Mouse (Mus musculus): ENCODE results near the gene Gm21974.
"Not testable (repeated sequence)": the region's sequence is repeated elsewhere in the genome, so short reads cannot be mapped to it uniquely, and the experiment has no call there.

Gm21974 gene

DNA sequence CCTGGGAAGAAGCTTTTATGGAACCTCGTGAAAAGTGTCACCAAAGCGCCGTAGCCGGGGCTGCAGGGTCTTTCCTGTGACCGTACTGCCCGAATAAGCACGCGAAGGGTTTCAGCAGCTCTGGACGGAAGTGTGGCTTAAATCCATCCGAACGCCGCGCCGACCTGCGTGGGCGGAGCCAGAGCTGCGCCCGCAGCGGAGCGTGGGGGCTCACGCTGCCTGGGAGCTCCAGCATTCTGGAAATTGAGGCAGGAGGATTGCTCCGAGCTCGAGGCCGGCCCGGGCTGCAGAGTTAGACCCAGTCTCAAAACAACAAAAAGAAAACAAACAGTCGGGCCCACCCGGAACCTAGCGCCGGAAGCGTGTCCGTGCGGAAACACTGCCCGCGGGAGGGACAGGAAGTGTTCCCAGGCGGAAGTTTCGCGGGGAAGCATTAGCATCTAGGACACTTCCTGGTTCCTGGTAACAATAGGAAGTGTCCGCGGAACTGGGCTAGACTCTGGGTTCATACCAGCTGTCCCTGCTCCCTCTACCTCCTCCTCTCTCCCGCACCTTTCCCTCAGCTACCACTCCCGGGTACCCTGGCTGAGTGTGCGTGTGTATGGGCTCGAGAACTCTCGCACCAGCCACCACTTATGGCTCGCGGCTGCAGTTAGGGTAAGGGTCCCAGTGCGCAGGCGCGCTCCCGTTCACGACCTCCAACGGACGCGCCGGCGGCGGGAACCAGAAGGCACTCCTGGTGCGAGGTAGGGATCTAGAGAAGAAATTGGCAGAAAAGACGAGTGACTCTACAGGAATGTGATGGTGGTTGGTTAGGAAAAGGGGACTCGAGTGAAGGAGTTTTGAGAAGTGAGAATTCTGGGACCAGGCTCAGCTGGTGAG, 18.5 kb downstream of the Gm21974 start, which contains the start of gene Zfp668:
Gene Zfp668 (minus strand): TSS at position 362 of the 882 bp plus-strand sequence.
- peak; percentile 89 for DNase-seq (ENCODE audit: low spot score)

DNA sequence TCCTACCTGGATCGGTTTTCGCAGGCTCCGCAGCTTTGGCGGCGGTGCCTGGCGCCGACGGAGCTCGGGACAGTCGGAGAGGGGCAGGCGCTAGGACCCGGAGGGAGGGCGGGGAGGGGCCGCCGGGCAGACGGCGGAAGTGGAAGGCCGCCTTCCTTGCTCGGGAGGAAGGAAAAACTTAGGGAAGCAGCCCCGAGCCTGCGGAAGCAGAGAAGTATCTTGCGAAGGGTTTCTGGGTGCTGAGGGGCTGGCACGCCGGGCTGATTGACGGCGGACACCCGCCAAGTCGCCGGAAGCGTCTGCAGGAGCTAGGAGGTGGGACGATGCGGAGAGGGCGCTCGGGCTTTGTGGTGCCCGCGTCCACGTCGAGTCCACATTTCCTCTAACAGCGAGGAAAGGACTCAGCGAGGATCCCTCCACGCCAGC, 19.2 kb downstream of the Gm21974 start, which contains the start of gene Zfp646:
Gene Zfp646 (plus strand): TSS at position 181 of the 426 bp plus-strand sequence.
- DNase-seq (ENCODE audit: low spot score) = peak; percentile 68

DNA sequence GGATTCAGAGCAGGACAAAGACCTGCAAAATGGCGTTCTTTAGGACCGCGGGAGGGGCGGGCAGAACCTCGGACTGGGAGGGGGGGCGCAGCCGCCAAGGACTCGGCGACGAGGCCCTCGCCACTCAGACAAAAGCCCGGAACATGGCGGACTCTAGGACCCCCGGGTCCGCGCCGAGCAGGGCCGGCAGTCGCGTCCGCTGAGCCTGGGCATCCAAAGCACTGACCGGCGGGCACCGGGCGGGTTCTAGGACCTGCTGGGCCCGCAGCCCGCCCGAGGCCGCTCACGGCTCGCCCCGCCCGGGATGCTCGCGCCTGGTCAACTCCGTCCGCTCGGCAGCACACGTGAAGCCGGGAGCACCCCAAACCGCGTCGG, 19.6 kb downstream of the Gm21974 start:
- peak; percentile 82 for DNase-seq (ENCODE audit: low spot score)

- no peak for DNase-seq (ENCODE audit: low spot score)
These were observed 20.2 kb downstream of the Gm21974 start for GRCm38 (mm10) chr7:127874812-127875626.

DNA sequence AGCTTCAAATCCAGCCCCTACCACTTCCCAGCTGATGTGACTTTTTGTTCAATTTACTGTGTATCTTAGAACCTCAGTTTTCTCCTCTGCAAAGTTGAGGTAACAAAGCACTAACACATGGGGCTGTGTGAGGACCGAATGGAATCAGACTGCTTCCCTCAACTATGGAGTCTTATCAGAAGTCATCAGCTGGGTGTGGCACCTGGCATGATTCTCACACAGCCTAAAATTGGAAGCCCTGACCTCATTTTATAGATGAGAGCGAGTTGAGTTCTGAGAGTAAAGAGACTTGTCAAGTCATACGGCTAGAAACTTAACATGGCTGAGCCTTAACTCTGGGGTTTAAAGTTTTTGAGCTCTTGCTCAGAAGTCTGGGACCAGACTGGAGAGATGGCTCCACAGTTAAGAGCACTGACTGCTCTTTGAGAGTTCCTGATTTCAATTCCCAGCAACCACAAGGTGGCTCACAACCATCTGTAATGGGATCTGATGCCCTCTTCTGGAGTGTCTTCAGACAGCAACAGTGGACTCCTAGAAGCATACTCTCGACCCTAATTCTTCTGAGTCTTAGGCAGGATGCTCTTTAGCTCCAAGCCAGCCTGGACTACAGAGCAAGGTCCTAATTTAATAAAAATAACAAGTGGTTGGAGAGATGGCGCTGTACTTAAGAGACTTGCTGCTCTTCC, 25.0 kb downstream of the Gm21974 start:
- no peak for DNase-seq (ENCODE audit: low spot score)

DNA sequence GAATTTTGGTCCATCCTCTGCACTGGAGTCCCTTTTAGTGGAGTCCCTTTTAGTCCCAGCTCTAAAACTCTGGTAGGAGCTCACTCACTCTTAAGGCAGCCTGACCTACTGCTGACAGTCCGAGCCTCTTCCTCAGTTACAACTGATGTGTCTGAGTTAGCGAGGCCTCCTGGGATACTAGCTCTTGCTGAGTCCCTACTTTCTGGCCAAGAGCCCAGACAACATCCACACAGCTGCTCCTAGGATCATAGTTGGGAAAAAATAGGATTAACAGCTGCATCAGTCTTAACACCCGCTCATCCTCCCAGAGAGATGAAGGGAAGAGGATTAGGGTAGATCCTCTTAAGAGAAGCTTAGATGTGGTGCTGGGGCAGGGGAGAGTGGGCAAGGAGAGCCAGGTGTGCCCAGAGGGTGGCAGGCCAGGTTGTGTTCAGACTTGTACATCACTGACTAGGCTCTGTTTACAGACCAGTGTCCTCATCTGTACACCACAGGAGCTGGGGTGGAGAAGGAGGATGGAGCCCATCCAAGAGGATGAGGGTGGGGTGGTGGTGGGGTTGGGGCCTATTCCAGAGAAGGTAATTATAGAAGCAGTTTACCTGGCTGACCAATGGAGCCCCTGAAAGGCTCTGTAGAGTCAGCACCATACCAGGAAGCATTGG, 26.0 kb downstream of the Gm21974 start:
- DNase-seq (ENCODE audit: low spot score) = no peak

GRCm38 (mm10) chr7:127867641-127868040, 27.6 kb downstream of the Gm21974 start:
- DNase-seq (ENCODE audit: low spot score) = no peak

DNA sequence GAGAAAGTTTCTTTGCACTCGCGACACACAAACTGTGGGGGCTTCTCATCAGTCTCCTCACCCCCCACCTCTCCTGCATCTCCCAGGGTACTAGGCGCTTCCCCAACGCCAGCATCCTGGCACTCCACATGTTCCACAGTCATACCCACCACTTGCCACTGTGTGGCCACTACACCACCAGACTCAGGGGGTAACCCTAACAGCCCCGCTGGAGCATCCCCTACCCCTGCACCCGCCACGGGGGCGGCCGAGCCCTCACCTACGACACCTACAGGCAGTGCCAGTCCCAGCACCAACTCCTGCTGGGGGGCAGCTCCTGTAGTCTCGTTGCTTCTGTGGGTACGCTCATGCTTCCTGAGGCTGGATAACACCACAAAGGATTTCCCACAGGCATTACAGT, 28.8 kb downstream of the Gm21974 start:
- no peak for DNase-seq (ENCODE audit: low spot score)

DNA sequence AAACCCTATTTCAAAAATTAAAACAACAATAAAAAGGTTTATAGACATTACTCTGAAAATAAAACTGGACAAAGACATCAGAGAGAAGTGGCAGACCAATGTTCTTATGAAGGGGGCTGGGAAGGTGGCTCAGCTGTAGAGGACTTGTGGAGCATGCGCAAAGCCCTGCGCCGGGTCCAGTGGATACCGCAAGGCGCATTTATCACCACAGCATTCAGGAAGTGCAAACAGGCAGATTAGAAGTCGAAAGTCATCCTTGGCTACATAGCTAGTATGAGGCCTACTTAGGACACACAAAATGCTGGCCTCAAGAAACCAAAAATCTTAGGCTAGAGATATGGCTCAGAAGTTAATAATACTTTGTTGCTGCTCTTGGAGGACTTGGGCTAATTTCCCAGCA, 37.0 kb downstream of the Gm21974 start:
- DNase-seq (ENCODE audit: low spot score) = no peak

DNA sequence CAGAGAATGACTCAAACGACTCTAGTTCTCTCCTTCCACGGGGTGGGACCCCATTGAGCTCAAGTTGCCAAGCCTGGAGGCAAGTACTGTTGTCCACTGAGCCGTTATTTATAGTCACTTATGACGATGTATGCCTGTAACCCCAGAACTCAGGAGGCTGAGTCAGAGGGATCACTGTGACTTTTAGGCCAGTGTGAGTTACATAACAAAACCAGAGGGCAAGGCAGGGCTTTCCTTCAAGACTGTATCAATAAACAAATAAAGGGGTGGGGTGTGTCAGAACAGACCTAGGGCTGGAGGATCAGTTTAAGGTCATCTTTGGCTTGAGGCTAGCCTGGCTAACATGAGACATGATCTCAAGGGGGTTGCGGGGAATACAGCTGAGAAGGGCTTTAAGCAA, 44.3 kb downstream of the Gm21974 start:
- DNase-seq (ENCODE audit: low spot score) = no peak

- DNase-seq (ENCODE audit: low spot score) = no peak
These were observed 45.0 kb downstream of the Gm21974 start for GRCm38 (mm10) chr7:127849973-127850875.

GRCm38 (mm10) chr7:127842001-127842718, 53.1 kb downstream of the Gm21974 start:
- peak; percentile 81 for DNase-seq (ENCODE audit: low spot score)

GRCm38 (mm10) chr7:127841340-127842000, 53.8 kb downstream of the Gm21974 start:
- DNase-seq (ENCODE audit: low spot score) = peak; percentile 95

DNA sequence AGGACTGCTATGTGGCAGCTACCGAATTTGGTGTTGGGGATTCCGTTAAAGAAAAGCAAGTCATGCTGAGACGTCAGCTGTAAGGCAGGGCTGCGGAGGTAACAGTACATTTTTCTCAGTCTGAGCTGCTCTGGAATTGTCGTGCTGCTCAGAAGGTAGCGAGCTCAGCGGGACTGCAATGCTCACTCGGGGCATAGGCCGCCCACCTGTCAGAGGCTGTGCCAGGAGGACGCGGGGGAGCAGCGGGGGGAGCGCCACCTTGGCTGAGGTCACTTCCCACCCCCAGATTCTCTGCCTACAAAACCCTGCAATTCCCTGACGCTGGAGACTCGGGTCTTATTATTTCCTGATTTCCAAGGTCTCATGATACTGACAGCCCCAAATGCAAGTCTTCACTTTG, 54.4 kb downstream of the Gm21974 start:
- peak; percentile 61 for DNase-seq (ENCODE audit: low spot score)

DNA sequence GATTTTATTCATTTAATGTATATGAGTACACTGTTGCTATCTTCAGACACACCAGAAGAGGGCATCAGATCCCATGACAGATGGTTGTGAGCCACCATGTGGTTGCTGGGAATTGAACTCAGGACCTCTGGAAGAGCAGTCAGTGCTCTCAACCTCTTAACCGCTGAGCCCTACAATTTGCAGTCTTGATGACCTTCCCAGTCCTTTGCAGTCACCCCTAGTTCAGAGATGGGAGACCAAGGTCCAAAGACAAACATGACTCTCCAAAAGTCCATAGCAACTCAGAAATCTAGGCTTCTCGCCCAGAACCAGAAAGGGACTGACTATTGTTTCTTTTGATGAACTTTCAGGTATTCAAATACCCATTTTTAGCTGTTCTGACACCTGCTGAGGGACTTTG, 55.2 kb downstream of the Gm21974 start:
- not testable (repeated sequence) for DNase-seq (ENCODE audit: low spot score)

- DNase-seq (ENCODE audit: low spot score) = not testable (repeated sequence)
These were observed 57.4 kb downstream of the Gm21974 start for GRCm38 (mm10) chr7:127837878-127838277.

GRCm38 (mm10) chr7:127837473-127837872, 57.8 kb downstream of the Gm21974 start:
- DNase-seq (ENCODE audit: low spot score) = no peak

Measured in T-cell, adult 2 months (primary cell).